Mouse (Mus musculus) liver, embryonic 14.5 days (tissue): ENCODE measurements around the gene Fitm2.

Source experiments
- CTCF ChIP-seq: IDR thresholded peaks from 2 replicates; pipeline ENCODE4 v1.5.1; 2016; ENCODE audit warnings: antibody characterized with exemption, low read depth, control low read depth
- EP300 ChIP-seq: IDR thresholded peaks from 2 replicates; pipeline ENCODE4 v1.6.1; 2016; ENCODE audit warnings: antibody characterized with exemption, low read depth

DNA sequence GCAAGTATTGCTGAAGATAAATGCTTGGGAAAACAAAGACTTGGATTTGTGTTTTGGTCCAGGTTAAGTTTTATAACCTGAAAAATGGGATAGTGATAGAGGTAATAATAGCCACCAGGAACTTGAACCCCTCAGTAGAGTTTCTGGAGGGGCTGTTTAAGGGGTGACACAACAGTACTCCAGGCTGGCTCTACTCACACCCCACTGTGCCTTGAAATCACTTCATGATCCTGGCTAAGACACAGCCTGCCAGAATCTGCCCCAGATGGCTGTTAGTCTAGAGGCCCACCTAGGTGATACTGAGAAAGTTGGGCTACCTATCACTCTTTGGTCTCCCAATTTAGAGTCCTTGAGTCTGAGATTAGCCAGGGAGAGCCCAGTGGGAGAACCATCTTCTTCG lies 32.9 kb downstream of the Fitm2 start:
- TF ChIP-seq CTCF (no peak), EP300 (no peak)
